Mouse (Mus musculus) thymus, adult 18-20 months (tissue): ENCODE results near the gene Comtd1.

Experiments
- DNase-seq, 2 experiments: peaks; one replicate each; pipeline ENCODE4 v3.0.0; 2022; ENCODE audit warnings: mixed read lengths in 2 of 2

Gene Comtd1

GRCm38 (mm10) chr14:21802543-21803206 lies 46.1 kb downstream of the Comtd1 start:
- no peak for DNase-seq

GRCm38 (mm10) chr14:21801624-21802023 lies 47.2 kb downstream of the Comtd1 start:
- no peak for DNase-seq

GRCm38 (mm10) chr14:21800641-21801040 lies 48.1 kb downstream of the Comtd1 start:
- DNase-seq, result no peak
